Mouse (Mus musculus): ENCODE results near the gene Olfr539.

DNA sequence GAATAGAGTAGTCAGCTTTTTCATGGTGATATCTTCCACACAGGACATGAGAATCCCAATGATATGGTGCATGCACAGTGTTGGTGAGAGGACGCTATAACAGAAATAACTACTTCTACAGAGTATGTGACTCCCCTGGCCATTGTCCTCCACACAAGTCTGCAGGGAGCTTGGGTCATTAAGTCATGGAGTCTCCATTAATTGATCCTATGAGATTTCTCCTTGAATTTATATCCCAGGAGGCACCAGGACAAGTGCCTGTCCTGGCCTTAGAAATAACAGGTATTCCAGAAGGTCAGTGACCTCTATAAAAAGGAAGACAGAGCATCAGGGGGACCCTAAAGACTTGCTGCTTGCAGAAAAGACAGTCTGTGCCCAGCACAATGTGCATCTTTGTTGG lies 13.6 kb upstream of the Olfr539 start, which contains the start of gene Olfr53:
- TF ChIP-seq CTCF (conservative IDR thresholded peaks at IDR 0.05; ENCODE audit: insufficient read depth, insufficient read length, low read depth, low read length) (no peak), POLR2A (IDR thresholded peaks at IDR 0.05; ENCODE audit: low read depth, low read length) (no peak)
